In genomic region chr12:33015103-33015502, GRCm38 (mm10) we compare ENCODE assay signal across 17 mouse cellular contexts.
DNase-seq lines count a peak whose midpoint lies in the region; ATAC-seq and TF ChIP-seq lines count a peak whose summit lies in the region.
"Had no signal": no experiment of that assay in that cellular context is flagged by ENCODE, and none has a peak within 500 bp of the region (broad histone marks: within the 10 kb centered on the region; RNA-seq: fewer than 3 reads in every experiment).

No protein-coding gene starts in this region.

- WGBS in hindbrain, embryonic 14.5 days = 80% methylated on average over 1 of the region's 1 CpGs
- 88% methylated on average over 1 of the region's 1 CpGs for WGBS in hindbrain, embryonic 16.5 days
- 89% methylated on average over 1 of the region's 1 CpGs for WGBS in neural tube, embryonic 12.5 days
- 65% methylated on average over 1 of the region's 1 CpGs for WGBS in stomach, postnatal 0 days

- H3K4me2 ChIP-seq in hindbrain, embryonic 14.5 days (replicated peaks) = no peak overlapping the region
- no peak overlapping the region for H3K4me2 ChIP-seq in hindbrain, embryonic 16.5 days (ENCODE audit: low read length)
- no peak overlapping the region for H3K4me2 ChIP-seq in neural tube, embryonic 12.5 days (replicated peaks)
- H3K4me2 ChIP-seq in stomach, postnatal 0 days (replicated peaks; ENCODE audit: low read depth) = no peak overlapping the region
- H3K4me2 ChIP-seq: heart, embryonic 13.5 days had no signal

- no peaks in the 10 kb centered on the region; the same call in 1 of the 2 replicates for H3K4me1 ChIP-seq in hindbrain, embryonic 14.5 days (replicated peaks; ENCODE audit: control insufficient read depth, insufficient read depth, low read length)
- no peaks in the 10 kb centered on the region for H3K4me1 ChIP-seq in hindbrain, embryonic 16.5 days (ENCODE audit: control insufficient read depth, insufficient read depth, low read depth, low read length)
- H3K4me1 ChIP-seq in neural tube, embryonic 12.5 days = peaks cover 7% of the 10 kb centered on the region; the same call in 1 of the 2 replicates
- H3K4me1 ChIP-seq in stomach, postnatal 0 days (replicated peaks; ENCODE audit: control insufficient read depth, insufficient read depth) = no peaks in the 10 kb centered on the region
- H3K4me1 ChIP-seq: heart, embryonic 13.5 days had no signal

- no peaks in the 10 kb centered on the region for H3K36me3 ChIP-seq in hindbrain, embryonic 14.5 days (replicated peaks; ENCODE audit: control insufficient read depth, insufficient read depth)
- no peaks in the 10 kb centered on the region for H3K36me3 ChIP-seq in hindbrain, embryonic 16.5 days (ENCODE audit: control insufficient read depth, insufficient read depth, low read length)
- H3K36me3 ChIP-seq in neural tube, embryonic 12.5 days = no peaks in the 10 kb centered on the region
- H3K36me3 ChIP-seq in stomach, postnatal 0 days (ENCODE audit: control insufficient read depth, insufficient read depth, low read length) = no peaks in the 10 kb centered on the region
- H3K36me3 ChIP-seq: heart, embryonic 13.5 days; limb, embryonic 10.5 days had no signal

- no peak overlapping the region for H3K4me3 ChIP-seq in hindbrain, embryonic 14.5 days (replicated peaks; ENCODE audit: low read length)
- H3K4me3 ChIP-seq in hindbrain, embryonic 16.5 days (ENCODE audit: low read length) = no peak overlapping the region
- H3K4me3 ChIP-seq in neural tube, embryonic 12.5 days = no peak overlapping the region
- H3K4me3 ChIP-seq in stomach, postnatal 0 days (ENCODE audit: low read depth, low read length) = no peak overlapping the region
- H3K4me3 ChIP-seq: heart, embryonic 13.5 days; limb, embryonic 10.5 days; megakaryocyte, embryonic 14.5 days had no signal

- ATAC-seq in hindbrain, embryonic 14.5 days (ENCODE audit: low FRiP score) = 0 out of 2 replicates have a peak, but pooled peaks have one; percentile 48
- no peak for ATAC-seq in hindbrain, embryonic 16.5 days
- peak; percentile 21; the same call in 1 of the 2 replicates for ATAC-seq in neural tube, embryonic 12.5 days (ENCODE audit: low FRiP score, low read depth)
- ATAC-seq in stomach, postnatal 0 days (ENCODE audit: low FRiP score, low TSS enrichment) = peak; percentile 25; the same call in 1 of the 2 replicates
- ATAC-seq: lung, postnatal 0 days had no signal

- no peak for TF ChIP-seq CTCF in stomach, postnatal 0 days (IDR thresholded peaks at IDR 0.05; ENCODE audit: low read depth)

- no peaks in the 10 kb centered on the region for H3K9me3 ChIP-seq in hindbrain, embryonic 14.5 days (ENCODE audit: control insufficient read depth, low read length)
- no peaks in the 10 kb centered on the region for H3K9me3 ChIP-seq in hindbrain, embryonic 16.5 days (ENCODE audit: control insufficient read depth, low read length)
- no peaks in the 10 kb centered on the region for H3K9me3 ChIP-seq in neural tube, embryonic 12.5 days
- no peaks in the 10 kb centered on the region for H3K9me3 ChIP-seq in stomach, postnatal 0 days (ENCODE audit: control insufficient read depth, low read length)
- H3K9me3 ChIP-seq: heart, embryonic 13.5 days; limb, embryonic 10.5 days; megakaryocyte, embryonic 14.5 days had no signal

- DNase-seq in hindbrain, embryonic 14.5 days (ENCODE audit: low spot score) = no peak
- no peak for DNase-seq in neural tube, embryonic 10.5 days (ENCODE audit: extremely low spot score, low spot score)
- DNase-seq in kidney, postnatal 10 days = peak; percentile 69
- no peak for DNase-seq in stomach, postnatal 0 days (ENCODE audit: low spot score)
- no peak for DNase-seq in left cerebral cortex, postnatal 4 days
- DNase-seq in embryo, embryonic 10.5 days (ENCODE audit: low spot score) = no peak
- DNase-seq: embryo, embryonic 11 days; gastrocnemius, postnatal 36 days; layer of hippocampus, postnatal 36 days; right cerebral cortex, postnatal 25 days had no signal

- H3K27ac ChIP-seq in hindbrain, embryonic 14.5 days = no peak overlapping the region; the same call in 1 of the 2 replicates
- no peak overlapping the region for H3K27ac ChIP-seq in hindbrain, embryonic 16.5 days (ENCODE audit: low read depth, low read length)
- H3K27ac ChIP-seq in neural tube, embryonic 12.5 days = no peak overlapping the region
- no peak overlapping the region for H3K27ac ChIP-seq in stomach, postnatal 0 days (replicated peaks)
- H3K27ac ChIP-seq: heart, embryonic 13.5 days; limb, embryonic 10.5 days; liver, embryonic 14.5 days had no signal

- TF ChIP-seq EP300 in stomach, postnatal 0 days (optimal IDR thresholded peaks at IDR 0.05) = no peak

- intact Hi-C loops in left cerebral cortex, postnatal 4 days (cut with DNase I) = no loop called here

- no peaks in the 10 kb centered on the region for H3K27me3 ChIP-seq in hindbrain, embryonic 14.5 days (ENCODE audit: control insufficient read depth, insufficient read depth, low read length)
- no peaks in the 10 kb centered on the region for H3K27me3 ChIP-seq in hindbrain, embryonic 16.5 days (replicated peaks; ENCODE audit: control insufficient read depth, insufficient read depth, low read length)
- H3K27me3 ChIP-seq in neural tube, embryonic 12.5 days (replicated peaks) = no peaks in the 10 kb centered on the region
- H3K27me3 ChIP-seq in stomach, postnatal 0 days (ENCODE audit: control insufficient read depth, insufficient read depth, low read length) = no peaks in the 10 kb centered on the region

- H3K9ac ChIP-seq in hindbrain, embryonic 14.5 days = no peak overlapping the region
- no peak overlapping the region for H3K9ac ChIP-seq in hindbrain, embryonic 16.5 days (ENCODE audit: low read depth, low read length)
- H3K9ac ChIP-seq in neural tube, embryonic 12.5 days = no peak overlapping the region
- H3K9ac ChIP-seq in stomach, postnatal 0 days (ENCODE audit: low read length) = no peak overlapping the region
- H3K9ac ChIP-seq: heart, embryonic 13.5 days; liver, embryonic 14.5 days had no signal
